In genomic region chr5:137742048-137742447, GRCm38 (mm10) we compare ENCODE assay signal across 8 mouse cellular contexts. TPM values are rescaled to one million over a fixed set of nuclear protein-coding genes. Genes with fewer than 3 reads are reported as not detected.
DNase-seq lines count a peak whose midpoint lies in the region; ATAC-seq and TF ChIP-seq lines count a peak whose summit lies in the region.

No protein-coding gene starts in this region.

- H3K27me3 ChIP-seq in lung, embryonic 16.5 days (ENCODE audit: control insufficient read depth, insufficient read depth, low read depth, low read length), result no peaks in the 10 kb centered on the region
- H3K27me3 ChIP-seq in liver, embryonic 13.5 days, result no peaks in the 10 kb centered on the region
- H3K27me3 ChIP-seq in stomach, postnatal 0 days (ENCODE audit: control insufficient read depth, insufficient read depth, low read length), result no peaks in the 10 kb centered on the region

- no peak for TF ChIP-seq EP300 in stomach, postnatal 0 days (optimal IDR thresholded peaks at IDR 0.05)

- DNase-seq in cerebellum, adult 11-12 months, result peak; percentile 45
- no peak for DNase-seq in cerebellum, adult 11 months
- DNase-seq in lung, adult 18-20 months, result no peak
- DNase-seq in liver, embryonic 13.5 days, result no peak
- DNase-seq in stomach, postnatal 0 days (ENCODE audit: low spot score), result no peak
- no peak for DNase-seq in gastrocnemius, postnatal 10 days
- no peak for DNase-seq in layer of hippocampus, adult 18-20 months (ENCODE audit: low spot score in 2 of 2)

- peak overlapping the region; percentile 72 for H3K4me3 ChIP-seq in lung, embryonic 16.5 days (ENCODE audit: low read length)
- peak overlapping the region; percentile 71; the same call in 1 of the 2 replicates for H3K4me3 ChIP-seq in liver, embryonic 13.5 days (replicated peaks)
- peak overlapping the region; percentile 61 for H3K4me3 ChIP-seq in stomach, postnatal 0 days (ENCODE audit: low read depth, low read length)

- no peaks in the 10 kb centered on the region for H3K36me3 ChIP-seq in lung, embryonic 16.5 days (ENCODE audit: control insufficient read depth, insufficient read depth, low read length)
- H3K36me3 ChIP-seq in liver, embryonic 13.5 days, result no peaks in the 10 kb centered on the region
- no peaks in the 10 kb centered on the region for H3K36me3 ChIP-seq in stomach, postnatal 0 days (ENCODE audit: control insufficient read depth, insufficient read depth, low read length)

- H3K4me1 ChIP-seq in lung, embryonic 16.5 days (replicated peaks; ENCODE audit: control insufficient read depth, insufficient read depth, low read length), result peaks cover 21% of the 10 kb centered on the region
- peaks cover 67% of the 10 kb centered on the region for H3K4me1 ChIP-seq in liver, embryonic 13.5 days (replicated peaks)
- peaks cover 2% of the 10 kb centered on the region; the same call in 1 of the 2 replicates for H3K4me1 ChIP-seq in stomach, postnatal 0 days (replicated peaks; ENCODE audit: control insufficient read depth, insufficient read depth)

- WGBS in lung, embryonic 16.5 days, result 55% methylated on average over 10 of the region's 10 CpGs
- WGBS in liver, embryonic 13.5 days (ENCODE audit: insufficient replicate concordance), result 60% methylated on average over 10 of the region's 10 CpGs
- WGBS in stomach, postnatal 0 days, result 61% methylated on average over 10 of the region's 10 CpGs

- no peaks in the 10 kb centered on the region for H3K9me3 ChIP-seq in lung, embryonic 16.5 days (ENCODE audit: control insufficient read depth, low read length)
- H3K9me3 ChIP-seq in liver, embryonic 13.5 days (replicated peaks), result no peaks in the 10 kb centered on the region
- no peaks in the 10 kb centered on the region for H3K9me3 ChIP-seq in stomach, postnatal 0 days (ENCODE audit: control insufficient read depth, low read length)

- TF ChIP-seq CTCF in stomach, postnatal 0 days (IDR thresholded peaks at IDR 0.05; ENCODE audit: low read depth), result no peak

- H3K4me2 ChIP-seq in lung, embryonic 16.5 days (ENCODE audit: low read depth, low read length), result peak overlapping the region; percentile 96
- H3K4me2 ChIP-seq in liver, embryonic 13.5 days, result peak overlapping the region; percentile 99
- peak overlapping the region; percentile 81; the same call in 1 of the 2 replicates for H3K4me2 ChIP-seq in stomach, postnatal 0 days (replicated peaks; ENCODE audit: low read depth)

- ATAC-seq in lung, embryonic 16.5 days (ENCODE audit: low read depth), result no peak
- no peak for ATAC-seq in liver, embryonic 13.5 days (ENCODE audit: low read depth)
- ATAC-seq in stomach, postnatal 0 days (ENCODE audit: low FRiP score, low TSS enrichment), result no peak

- no peak overlapping the region for H3K27ac ChIP-seq in lung, embryonic 16.5 days (ENCODE audit: low read length)
- no peak overlapping the region for H3K27ac ChIP-seq in liver, embryonic 13.5 days
- H3K27ac ChIP-seq in stomach, postnatal 0 days (replicated peaks), result no peak overlapping the region

- peak overlapping the region; percentile 74; the same call in 1 of the 2 replicates for H3K9ac ChIP-seq in lung, embryonic 16.5 days (ENCODE audit: low read length)
- peak overlapping the region; percentile 88; the same call in 1 of the 2 replicates for H3K9ac ChIP-seq in liver, embryonic 13.5 days
- no peak overlapping the region for H3K9ac ChIP-seq in stomach, postnatal 0 days (ENCODE audit: low read length)

RNA-seq across cellular contexts. Expression of gene Nyap1, which starts 0.6 kb away (rescaled TPM):
- polyA plus RNA-seq in lung, embryonic 16.5 days (2015; fragmentation: Nextera tagmentation; extraction: Ambion mirVana), result 1.6 and 1.9 TPM in 2 replicates
- 0.17 and 0.19 TPM in 2 replicates for polyA plus RNA-seq in liver, embryonic 13.5 days (2015; fragmentation: Nextera tagmentation; extraction: Ambion mirVana)
- polyA plus RNA-seq in stomach, postnatal 0 days (2015; fragmentation: Nextera tagmentation; extraction: Ambion mirVana), result 1.0 TPM in 2 replicates
- under 1 TPM; 0.45 to 0.75 TPM for total RNA-seq in gastrocnemius, postnatal 10 days (2021)
- total RNA-seq in layer of hippocampus, adult 18-20 months (2021), result 10 to 100 TPM; 72.6 to 74.4 TPM

RNA-seq across cellular contexts. Expression of gene Tsc22d4, which starts 3.5 kb away (rescaled TPM):
- polyA plus RNA-seq in lung, embryonic 16.5 days (2015; fragmentation: Nextera tagmentation; extraction: Ambion mirVana), result 140 and 146 TPM in 2 replicates
- 66.8 and 69.1 TPM in 2 replicates for polyA plus RNA-seq in liver, embryonic 13.5 days (2015; fragmentation: Nextera tagmentation; extraction: Ambion mirVana)
- 100 and 110 TPM in 2 replicates for polyA plus RNA-seq in stomach, postnatal 0 days (2015; fragmentation: Nextera tagmentation; extraction: Ambion mirVana)
- total RNA-seq in gastrocnemius, postnatal 10 days (2021), result 100 to 1,000 TPM; 189 to 203 TPM
- total RNA-seq in layer of hippocampus, adult 18-20 months (2021), result 100 to 1,000 TPM; 164 to 187 TPM

RNA-seq across cellular contexts. Expression of gene Ppp1r35, which starts 36.6 kb away (rescaled TPM):
- 25.9 and 30.5 TPM in 2 replicates for polyA plus RNA-seq in lung, embryonic 16.5 days (2015; fragmentation: Nextera tagmentation; extraction: Ambion mirVana)
- 17.8 and 20.1 TPM in 2 replicates for polyA plus RNA-seq in liver, embryonic 13.5 days (2015; fragmentation: Nextera tagmentation; extraction: Ambion mirVana)
- 16.8 and 17.2 TPM in 2 replicates for polyA plus RNA-seq in stomach, postnatal 0 days (2015; fragmentation: Nextera tagmentation; extraction: Ambion mirVana)
- total RNA-seq in gastrocnemius, postnatal 10 days (2021), result 10 to 100 TPM in 1 of 2 experiments, 1 to 10 TPM in 1; 9.8 to 13.5 TPM
- total RNA-seq in layer of hippocampus, adult 18-20 months (2021), result 10 to 100 TPM; 23.1 to 26.4 TPM

RNA-seq across cellular contexts. Expression of gene Mepce, which starts 45.4 kb away (rescaled TPM):
- 10.0 and 10.5 TPM in 2 replicates for polyA plus RNA-seq in lung, embryonic 16.5 days (2015; fragmentation: Nextera tagmentation; extraction: Ambion mirVana)
- 4.5 and 4.9 TPM in 2 replicates for polyA plus RNA-seq in liver, embryonic 13.5 days (2015; fragmentation: Nextera tagmentation; extraction: Ambion mirVana)
- polyA plus RNA-seq in stomach, postnatal 0 days (2015; fragmentation: Nextera tagmentation; extraction: Ambion mirVana), result 5.8 and 6.8 TPM in 2 replicates
- 10 to 100 TPM; 22.4 to 22.8 TPM for total RNA-seq in gastrocnemius, postnatal 10 days (2021)
- total RNA-seq in layer of hippocampus, adult 18-20 months (2021), result 10 to 100 TPM; 52.1 to 53.6 TPM

RNA-seq across cellular contexts. Expression of gene Zcwpw1, which starts 45.5 kb away (rescaled TPM):
- 24.3 and 26.8 TPM in 2 replicates for polyA plus RNA-seq in lung, embryonic 16.5 days (2015; fragmentation: Nextera tagmentation; extraction: Ambion mirVana)
- 3.5 and 4.8 TPM in 2 replicates for polyA plus RNA-seq in liver, embryonic 13.5 days (2015; fragmentation: Nextera tagmentation; extraction: Ambion mirVana)
- 2.6 and 2.7 TPM in 2 replicates for polyA plus RNA-seq in stomach, postnatal 0 days (2015; fragmentation: Nextera tagmentation; extraction: Ambion mirVana)
- 1 to 10 TPM; 2.0 to 3.1 TPM for total RNA-seq in gastrocnemius, postnatal 10 days (2021)
- total RNA-seq in layer of hippocampus, adult 18-20 months (2021), result 1 to 10 TPM; 6.1 TPM
